Mouse (Mus musculus): ENCODE measurements at regions not wholly inside any gene's neighbourhood (a gene's known extent, or its start where the extent isn't known, plus 50 kb on each side); places are given as distances from the start of the nearest gene placed in this dataset.
A peak's percentile ranks its signal among the peaks of the same experiment; 100 is the strongest.
"Not testable (repeated sequence)": the region's sequence is repeated elsewhere in the genome, so short reads cannot be mapped to it uniquely, and the experiment has no call there.

DNA sequence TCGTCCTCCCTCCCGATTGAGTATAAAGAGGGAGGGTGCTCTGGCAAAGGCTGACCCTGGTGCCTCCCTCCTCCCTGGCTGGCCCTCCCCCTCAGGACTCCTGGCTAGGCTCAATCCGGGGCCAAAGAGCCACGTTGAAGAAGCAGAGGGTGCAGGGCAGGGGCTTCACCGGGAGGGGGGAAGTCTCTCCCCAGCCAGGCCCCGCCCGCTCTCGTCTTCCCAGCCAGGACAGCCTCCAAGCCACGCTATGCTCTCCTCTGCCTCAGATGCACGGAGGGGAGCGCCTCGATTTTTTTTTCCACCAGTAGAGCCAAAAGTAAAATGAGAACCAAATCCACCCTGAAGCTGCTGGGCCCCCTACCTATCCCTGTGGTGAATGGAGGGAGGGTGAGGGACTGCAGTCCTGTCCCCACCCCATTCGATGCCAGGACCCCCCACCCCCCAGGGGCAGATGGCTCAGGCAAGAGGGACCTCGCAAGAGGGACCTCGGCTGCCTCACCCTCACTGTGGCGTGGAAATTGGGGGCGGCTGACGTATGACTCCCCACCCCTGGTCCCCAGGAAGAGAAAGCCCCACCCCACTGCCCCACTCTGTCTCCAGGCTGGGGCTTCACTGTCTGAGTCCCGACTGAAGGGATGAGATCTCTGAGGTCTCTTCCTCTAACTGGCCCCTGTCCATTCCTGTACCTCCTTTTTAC is 53.2 kb upstream of the Col1a1 start:
- DNase-seq (ENCODE audit: low spot score in 2 of 2), result no peak

DNA sequence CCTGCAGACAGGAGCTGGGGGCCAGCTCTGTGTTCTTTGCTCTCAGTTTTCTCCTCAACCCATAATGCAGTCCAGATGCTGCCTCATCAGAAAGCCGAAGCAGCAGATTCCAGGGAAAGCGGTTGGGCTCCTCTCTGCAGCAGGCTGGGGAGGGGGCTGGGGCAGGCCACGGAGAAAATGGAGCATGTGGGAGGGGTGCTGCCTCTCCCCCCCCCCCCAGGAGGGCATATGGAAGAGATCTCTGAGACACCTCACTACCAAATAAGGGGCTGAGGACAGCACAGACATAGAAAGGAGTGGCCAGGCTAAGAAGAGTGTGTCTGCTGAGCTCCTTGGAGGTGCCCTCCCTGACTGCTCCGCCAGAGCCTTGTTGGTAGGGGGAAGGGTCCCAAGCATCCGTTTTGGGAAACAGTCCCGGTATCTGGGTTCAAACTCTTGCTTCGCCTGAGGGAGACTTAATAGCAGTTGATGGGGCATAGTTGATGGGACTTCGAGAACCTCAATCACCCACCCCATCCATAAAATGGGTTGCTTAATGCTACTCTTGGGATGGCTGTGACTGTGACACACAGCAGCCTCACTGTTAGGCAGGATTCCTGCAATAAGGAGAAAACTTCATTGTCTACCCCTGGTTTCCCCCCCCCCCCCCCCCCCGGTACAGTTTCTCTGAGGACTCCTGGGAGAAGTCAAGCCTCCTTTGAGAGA is 53.9 kb upstream of the Col1a1 start:
- no peak for DNase-seq (ENCODE audit: low spot score in 2 of 2)

DNA sequence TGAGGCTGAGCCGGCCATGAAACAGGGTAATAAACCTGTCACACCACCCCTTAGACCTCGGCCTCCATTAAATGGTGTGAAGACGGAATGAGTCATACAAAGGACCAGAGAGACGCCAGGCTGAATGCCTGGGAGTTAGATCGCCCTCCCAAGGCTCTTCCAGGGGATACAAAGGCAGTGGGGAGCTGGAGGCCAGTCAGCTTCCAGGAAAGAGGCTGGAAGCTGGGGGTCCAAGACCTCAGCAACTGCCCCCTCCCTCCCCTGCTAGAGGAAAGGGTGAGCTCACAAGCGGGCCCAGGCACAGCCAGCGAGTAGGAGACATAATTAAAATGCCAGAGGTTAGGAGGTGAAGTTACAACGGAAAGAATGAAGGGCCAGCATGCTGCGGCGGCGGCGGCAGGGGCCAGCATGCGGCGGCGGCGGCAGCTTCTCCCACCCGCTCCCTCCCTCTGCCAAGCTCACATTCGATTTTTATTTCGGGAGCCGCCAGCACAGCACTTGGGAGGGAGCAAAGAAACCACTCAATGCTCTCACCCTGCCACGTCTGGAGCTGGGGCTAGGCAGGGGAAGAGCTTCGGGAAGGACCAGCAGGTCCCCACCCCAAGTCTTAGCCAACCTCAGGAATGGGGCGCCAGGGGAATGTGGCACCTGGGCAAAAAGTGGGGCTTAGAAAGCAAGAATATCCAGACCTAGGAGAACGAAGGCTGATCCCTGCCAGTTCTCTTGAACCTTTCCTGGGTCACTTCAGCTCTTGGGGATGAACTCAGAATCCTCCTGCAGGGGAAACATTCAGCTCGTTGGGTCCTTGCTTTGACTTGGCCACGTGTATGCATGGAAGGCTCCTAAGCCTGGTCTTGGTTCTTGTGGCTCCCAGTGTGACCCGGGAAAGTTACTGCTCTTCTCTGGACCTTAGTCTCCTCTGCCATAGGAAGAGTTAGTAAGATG is 54.9 kb upstream of the Col1a1 start:
- no peak for DNase-seq (ENCODE audit: low spot score in 2 of 2)

DNA sequence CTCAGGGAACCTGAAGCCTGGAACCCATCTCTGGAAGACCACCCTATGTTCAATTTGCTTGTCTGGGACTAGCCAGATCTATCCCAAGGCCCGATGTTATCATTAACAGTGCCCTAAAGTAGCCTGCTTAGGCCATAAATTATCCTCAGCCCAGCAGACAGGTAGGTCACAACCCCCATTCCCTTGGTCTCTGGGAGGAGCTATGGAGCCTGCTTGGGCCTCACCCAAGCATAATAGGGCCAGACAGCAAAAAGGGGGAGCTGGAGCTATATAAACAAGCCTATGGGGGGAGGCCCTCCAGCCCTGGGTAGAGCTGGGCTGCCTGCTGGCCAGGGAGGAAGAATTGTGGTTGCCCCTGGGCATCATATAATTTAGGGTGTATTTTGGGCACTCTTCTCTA is 59.3 kb upstream of the Col1a1 start:
- no peak for DNase-seq (ENCODE audit: low spot score in 2 of 2)

DNA sequence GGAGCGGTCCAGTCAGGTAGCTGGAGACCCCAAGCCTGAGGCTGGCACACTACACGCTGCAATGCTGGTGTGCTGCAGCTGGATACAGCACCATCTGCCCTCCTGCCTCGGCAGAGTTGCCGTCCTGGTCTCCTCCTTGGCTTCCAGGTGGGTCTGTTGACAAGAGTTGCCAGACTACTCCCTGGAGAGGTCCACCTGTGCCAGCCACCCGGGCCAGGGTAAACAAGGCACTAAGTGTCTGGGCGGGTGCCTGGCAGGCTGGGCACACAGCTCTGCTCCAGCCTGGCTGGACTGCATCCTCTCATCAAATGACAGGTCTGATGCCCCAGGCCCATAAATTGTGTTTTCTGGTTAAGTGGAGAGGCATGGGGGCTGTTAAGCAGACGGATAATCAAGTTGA is 61.0 kb upstream of the Col1a1 start:
- no peak for DNase-seq (ENCODE audit: low spot score in 2 of 2)

DNA sequence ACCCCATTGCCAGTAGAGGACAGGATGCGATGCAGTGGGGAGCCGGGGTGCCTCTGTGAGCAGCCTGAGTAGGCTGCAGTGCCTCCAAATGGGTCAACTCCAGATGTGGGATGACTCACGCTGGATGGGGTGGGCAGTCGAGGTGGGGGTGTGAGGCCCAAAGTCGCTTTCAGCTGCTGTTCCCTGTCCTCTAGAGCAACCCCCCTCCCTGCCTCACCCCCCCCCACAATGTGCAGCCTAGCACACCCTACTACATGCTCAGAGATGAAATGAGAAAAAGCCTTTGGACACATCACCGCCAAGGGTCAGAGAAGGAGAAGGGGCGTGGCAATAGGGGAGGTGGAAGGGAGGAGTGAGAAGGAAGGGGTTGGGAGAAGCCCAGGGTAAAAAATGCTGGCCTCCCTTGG is 61.9 kb upstream of the Col1a1 start:
- no peak for DNase-seq (ENCODE audit: low spot score in 2 of 2)

GRCm38 (mm10) chr11:94873693-94874092 is 62.3 kb upstream of the Col1a1 start:
- no peak for DNase-seq (ENCODE audit: low spot score in 2 of 2)

DNA sequence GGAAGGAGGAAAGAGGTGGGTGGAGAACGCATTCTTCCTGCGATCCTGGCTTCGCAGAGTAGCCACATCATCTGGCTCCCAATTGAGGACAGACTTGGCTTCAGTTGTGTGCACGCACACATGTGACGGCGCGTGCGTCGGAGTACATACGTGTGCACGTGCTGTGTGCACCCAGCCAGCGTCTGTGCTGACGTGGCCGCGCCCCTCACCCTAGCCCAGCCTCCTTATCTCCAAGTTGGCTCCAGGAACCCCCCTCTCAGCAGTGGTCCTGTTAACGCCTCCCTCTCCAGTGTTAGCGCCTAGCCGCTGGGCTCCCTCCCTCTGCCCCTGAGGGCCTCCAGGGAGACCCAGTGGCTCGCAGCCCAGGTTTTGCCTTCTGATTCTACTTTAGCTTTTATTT is 63.1 kb upstream of the Col1a1 start:
- DNase-seq (ENCODE audit: low spot score in 2 of 2), result peak in 1 of 2 experiments; percentile 18

GRCm38 (mm10) chr11:94870341-94870740 is 65.7 kb upstream of the Col1a1 start:
- DNase-seq (ENCODE audit: low spot score in 2 of 2), result peak in 1 of 2 experiments; percentile 45

- DNase-seq (ENCODE audit: low spot score in 2 of 2), result not testable (repeated sequence)
Measured at GRCm38 (mm10) chr11:94869866-94870265, 66.2 kb upstream of the Col1a1 start.

DNA sequence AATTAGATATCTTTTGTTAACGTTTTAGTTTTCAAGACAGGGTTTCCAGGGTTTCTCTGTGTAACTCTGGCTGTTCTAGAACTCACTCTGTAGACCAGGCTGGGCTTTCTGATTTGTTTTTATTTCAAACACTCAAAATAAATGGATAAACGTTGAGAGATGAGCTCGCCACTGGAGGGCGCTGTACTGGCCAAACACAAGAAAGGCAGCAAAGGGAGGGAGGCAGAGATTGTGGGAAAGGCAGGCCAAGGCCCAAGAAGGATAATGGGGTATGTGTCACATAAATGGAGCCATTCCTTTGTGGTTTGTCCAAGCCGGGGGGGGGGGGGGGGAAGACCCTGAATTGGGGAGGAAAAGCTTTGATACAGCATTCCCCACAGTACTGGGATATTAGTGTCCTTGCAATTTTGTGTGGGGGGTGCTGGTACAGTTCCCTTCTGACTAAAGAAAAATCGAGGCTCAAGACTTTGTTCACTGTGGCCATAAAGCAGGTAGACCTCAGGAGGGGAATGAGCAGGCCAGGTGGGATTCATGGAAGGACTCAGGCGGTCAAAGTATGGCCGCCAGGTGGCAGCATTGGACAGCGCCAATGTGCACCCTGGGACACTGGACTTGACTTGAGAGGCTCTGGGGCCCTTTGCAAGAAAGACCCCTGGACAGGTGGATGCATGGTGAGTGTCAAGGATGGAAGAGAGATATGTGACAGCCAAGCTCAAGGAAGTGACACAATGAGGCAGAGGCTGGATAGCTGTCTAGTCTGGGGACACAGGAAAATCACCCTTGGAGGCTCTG is 69.7 kb upstream of the Col1a1 start:
- peak in 1 of 2 experiments; percentile 65 for DNase-seq (ENCODE audit: low spot score in 2 of 2)

- DNase-seq (ENCODE audit: low spot score in 2 of 2), result no peak
Measured at GRCm38 (mm10) chr11:94850129-94850528, 67.6 kb upstream of the Tmem92 start.

DNA sequence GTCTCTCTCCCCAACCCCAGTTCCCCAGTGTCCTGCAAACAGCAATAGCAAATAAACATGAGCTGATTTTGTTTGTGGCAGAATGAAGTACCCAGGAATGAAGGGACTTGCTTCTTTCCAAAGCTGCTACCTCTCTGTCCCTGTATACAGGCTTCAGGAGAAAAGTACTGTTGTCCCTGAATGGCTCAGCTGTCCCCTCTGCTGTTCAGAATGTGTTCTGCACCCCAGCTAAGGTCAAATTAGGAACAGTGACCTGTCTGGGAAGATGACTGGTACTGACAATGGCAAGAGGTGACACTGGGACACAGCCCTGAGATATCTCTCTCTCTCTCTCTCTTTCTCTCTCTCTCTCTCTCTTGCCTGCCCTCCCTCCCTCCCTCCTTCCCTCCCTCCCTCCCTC is 56.6 kb upstream of the Tmem92 start:
- no peak for DNase-seq (ENCODE audit: low spot score in 2 of 2)

- no peak for DNase-seq (ENCODE audit: low spot score in 2 of 2)
Measured at GRCm38 (mm10) chr11:94838140-94838539, 55.6 kb upstream of the Tmem92 start.

DNA sequence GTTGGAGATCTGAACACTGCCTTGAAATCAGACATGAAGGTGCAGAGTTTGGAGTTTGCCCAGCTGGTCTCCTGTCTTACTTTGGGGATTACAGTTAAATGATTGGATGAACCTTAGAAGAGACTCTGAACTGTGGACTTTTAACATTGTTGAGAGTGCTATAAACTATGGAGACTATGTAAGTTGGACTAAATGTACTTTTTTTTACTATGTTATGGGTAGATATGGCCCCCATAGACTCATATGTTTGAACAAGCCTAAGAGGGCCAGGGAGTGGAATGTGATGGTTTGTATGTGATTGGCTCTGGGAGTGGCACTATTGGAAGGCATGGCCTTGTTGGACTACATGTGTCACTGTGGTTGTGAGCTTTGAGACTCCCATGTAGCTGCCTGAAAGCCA is 53.8 kb upstream of the Tmem92 start:
- DNase-seq (ENCODE audit: low spot score in 2 of 2), result no peak

DNA sequence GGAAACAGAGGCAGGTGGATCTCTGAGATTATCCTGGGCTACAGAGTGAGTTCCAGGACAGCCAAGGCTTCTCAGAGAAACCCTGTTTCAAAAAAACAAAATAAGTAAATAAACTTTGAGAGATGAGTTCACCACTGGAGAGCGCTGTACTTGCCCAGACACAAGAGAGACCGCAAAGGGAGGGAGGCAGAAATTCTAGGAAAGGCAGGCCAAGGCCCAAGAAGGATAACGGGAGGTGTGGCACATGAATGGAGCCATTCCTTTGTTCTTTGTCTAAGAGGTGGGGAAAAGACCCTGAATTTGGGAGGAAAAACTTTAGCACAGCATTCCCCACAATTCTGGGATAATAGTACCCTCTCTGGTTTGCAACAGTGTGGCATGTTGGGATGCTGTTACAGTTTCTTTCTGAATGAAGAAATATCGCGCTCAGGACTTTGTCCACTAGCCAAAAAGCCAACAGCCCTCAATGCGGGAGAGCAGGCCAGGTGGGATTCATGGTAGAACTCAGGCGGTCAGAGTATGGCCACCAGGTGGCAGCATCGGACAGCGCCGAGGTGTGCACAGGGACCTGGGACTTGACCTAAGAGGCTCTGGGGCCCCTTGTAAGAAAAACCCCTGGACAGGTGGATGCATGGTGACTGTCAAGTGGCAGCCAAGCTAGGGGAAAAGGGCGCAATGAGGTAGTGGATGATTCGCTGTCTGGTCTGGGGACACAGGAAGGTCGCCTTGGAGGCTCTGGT is 49.9 kb upstream of the Tmem92 start:
- peak in 1 of 2 experiments; percentile 24 for DNase-seq (ENCODE audit: low spot score in 2 of 2)

Measured in left cerebral cortex, adult 9 months (tissue).